Mouse (Mus musculus): ENCODE measurements around the gene Baz2a.
"Not testable (repeated sequence)": the region's sequence is repeated elsewhere in the genome, so short reads cannot be mapped to it uniquely, and the experiment has no call there.

Baz2a gene

DNA sequence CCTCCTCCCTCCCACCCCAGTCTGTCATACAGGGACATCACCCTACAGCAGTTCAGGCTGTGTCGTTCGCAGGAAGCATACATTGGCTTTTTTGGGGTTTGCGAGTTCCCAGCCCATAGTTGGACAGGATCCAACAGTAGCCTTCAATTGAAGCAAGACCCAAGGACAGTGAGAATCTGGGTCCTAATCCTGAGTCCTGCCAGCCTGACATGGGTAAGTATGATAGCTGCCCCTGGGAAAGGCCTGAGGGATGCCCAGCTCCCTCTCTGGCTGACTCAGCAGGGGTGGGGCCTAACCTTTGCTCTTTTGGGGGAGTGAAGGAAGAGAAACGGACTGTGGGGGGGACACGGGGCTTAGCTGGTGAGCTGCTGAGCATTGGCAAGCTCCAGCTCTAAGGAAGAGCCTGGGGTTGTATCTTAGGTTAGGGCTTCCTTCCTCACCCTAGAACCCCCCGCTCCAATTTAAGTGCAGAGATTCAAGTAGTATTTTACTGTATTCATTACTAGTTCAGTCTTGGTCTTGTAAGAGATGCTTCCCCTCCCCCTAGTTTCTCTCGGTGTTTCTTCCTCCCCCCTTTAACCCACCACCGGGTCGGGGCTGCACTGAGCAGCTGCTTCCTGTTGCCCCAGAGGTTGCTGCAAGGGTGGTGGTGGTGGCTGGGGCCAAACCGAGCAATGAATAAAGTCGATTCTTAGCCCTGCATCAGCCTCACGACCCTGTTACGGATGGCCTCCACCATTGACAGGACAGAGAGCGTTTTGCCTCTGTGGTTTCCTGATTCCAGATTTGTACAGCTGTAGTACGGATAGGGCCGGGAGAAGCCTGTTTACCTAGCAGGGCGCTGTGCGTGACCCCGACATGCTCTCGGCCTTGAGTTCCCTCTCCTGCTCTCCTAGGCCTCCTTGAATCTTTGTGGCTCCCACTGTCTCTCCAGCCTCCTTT is at the start of gene Baz2a:
Gene Baz2a (plus strand): TSS at position 14 of the 942 bp plus-strand sequence.
- in situ Hi-C loops (cut with MboI, MseI), result no loop called here

DNA sequence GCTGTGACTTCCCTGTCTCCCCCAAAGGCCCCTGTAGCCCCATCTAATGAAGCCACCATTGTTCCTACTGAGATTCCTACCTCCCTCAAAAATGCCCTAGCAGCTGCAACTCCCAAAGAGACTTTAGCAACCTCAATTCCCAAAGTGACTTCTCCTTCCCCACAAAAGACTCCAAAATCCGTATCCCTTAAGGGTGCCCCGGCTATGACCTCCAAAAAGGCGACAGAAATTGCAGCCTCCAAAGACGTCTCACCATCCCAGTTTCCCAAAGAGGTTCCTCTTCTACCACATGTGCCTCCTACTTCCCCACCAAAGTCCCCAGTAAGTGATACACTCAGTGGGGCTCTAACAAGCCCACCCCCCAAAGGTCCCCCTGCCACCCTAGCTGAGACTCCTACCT is 49.7 kb upstream of the Baz2a start:
- in situ Hi-C loops (cut with MboI, MseI), result no loop called here

DNA sequence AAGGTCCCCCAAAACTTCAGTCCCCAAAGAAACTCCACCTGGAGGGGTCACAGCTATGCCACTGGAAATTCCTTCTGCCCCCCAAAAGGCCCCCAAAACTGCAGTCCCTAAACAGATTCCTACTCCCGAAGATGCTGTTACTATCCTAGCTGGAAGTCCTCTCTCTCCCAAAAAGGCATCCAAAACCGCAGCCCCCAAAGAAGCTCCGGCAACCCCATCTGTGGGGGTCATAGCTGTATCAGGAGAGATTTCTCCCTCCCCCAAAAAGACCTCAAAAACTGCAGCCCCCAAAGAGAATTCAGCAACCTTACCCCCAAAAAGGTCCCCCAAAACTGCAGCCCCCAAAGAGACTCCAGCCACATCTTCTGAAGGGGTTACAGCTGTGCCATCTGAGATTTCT is 48.9 kb upstream of the Baz2a start:
- in situ Hi-C loops (cut with MboI, MseI), result no loop called here

DNA sequence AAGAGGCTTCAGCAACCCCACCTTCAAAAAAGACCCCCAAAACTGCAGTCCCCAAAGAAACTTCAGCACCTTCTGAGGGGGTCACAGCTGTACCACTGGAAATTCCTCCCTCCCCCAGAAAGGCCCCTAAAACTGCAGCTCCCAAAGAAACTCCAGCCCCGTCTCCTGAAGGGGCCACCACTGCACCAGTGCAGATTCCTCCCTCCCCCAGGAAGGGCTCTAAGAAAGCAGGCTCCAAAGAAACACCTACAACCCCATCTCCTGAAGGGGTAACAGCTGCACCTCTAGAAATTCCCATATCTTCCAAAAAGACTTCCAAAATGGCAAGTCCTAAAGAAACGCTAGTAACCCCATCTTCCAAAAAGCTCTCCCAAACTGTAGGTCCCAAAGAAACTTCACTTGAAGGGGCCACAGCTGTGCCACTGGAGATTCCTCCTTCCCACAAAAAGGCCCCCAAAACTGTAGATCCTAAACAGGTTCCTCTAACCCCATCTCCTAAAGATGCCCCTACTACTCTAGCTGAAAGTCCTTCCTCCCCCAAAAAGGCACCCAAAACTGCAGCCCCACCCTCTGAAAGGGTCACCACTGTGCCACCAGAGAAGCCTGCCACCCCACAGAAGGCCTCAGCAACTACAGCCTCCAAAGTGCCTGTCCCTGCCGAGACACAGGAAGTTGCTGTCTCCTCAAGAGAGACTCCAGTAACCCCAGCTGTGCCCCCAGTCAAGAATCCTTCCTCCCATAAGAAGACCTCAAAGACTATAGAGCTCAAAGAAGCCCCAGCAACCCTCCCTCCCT is 48.1 kb upstream of the Baz2a start:
- in situ Hi-C loops (cut with MboI, MseI), result no loop called here

DNA sequence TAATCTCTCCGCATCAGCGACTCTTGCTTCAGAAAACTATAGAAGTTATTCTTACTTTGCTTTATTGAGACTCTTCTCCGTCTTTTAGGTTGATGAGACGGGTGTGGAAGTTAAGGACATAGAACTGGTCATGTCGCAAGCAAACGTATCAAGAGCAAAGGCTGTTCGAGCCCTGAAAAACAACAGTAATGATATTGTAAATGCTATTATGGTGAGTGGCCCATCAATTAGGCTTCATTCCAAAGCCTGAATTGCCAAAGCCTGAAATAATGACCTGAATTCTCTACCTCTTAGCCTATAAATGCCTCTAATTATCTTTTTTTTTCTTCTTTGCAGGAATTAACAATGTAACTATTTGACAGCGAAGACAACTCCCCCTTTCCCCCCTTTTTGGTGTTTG is 43.2 kb upstream of the Baz2a start:
- in situ Hi-C loops (cut with MboI, MseI), result no loop called here

DNA sequence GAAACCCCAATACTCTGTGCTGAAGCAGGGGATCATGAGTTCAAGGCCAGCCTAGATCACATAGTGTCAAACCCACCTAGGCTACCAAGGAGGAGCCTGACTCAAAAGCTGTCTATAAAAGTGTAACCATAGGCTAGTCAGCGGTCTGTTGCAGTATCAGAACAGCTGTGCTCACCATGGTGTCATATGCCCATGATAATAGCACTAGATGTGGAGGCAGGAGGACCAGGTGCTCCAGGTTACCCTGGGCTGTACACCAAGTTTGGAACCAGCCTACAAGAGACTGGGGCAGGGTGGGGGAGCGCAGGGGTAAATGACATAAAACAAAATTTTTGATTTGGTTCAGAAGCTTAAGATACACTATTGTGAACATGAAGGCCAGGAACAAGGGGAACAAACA is 41.6 kb upstream of the Baz2a start:
- in situ Hi-C loops (cut with MboI, MseI), result no loop called here

DNA sequence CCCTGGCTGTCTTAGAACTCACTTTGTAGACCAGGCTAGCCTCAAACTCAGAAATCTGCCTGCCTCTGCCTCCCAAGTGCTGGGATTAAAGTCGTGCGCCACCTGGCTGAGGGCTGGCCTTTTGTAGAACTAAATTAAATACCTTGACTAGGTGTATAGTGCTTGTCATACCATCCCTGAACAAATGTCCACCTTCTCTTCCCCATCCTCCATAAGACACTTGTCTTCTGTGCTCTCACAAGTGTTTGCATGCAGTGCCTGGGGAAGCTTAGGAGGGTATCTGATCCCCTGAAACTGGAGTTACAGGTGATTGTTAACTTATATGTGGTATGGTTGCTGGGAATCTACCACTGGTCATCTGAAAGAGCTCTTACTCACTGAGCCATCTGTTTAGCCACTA is 41.0 kb upstream of the Baz2a start:
- in situ Hi-C loops (cut with MboI, MseI), result no loop called here

DNA sequence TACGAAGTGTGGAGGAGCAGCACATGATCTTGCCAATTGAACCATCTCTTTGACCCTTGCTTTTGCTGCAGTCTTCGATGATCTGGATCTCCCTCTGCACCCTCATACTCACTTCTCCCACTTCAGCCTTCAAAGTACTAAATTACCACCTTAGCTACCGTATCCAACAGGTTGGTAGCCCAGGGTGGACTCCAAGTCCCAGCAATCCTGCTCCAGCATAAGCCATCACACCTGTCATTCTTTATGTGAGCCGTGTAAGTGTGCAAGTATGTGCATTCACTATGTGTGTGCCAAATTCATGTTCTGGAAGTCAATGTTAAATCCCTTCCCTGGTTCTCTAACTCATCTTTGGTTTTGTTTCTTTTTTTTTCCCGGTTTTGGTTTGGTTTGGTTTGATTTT is 39.8 kb upstream of the Baz2a start:
- in situ Hi-C loops (cut with MboI, MseI), result no loop called here

DNA sequence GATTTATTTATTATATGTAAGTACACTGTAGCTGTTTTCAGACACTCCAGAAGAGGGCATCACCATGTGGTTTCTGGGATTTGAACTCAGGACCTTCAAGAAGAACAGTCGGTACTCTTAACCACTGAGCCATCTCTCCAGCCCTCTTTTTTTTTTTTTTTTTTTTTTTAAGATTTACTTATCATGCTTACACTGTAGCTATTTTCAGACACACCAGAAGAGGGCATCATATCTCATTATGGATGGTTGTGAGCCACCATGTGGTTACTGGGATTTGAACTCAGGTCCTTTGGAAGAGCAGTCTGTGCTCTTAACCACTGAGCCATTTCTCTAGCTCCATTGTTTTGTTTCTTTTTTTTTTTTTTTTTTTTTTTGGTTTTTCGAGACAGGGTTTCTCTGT is 39.2 kb upstream of the Baz2a start:
- in situ Hi-C loops (cut with MboI, MseI), result not testable (repeated sequence)

DNA sequence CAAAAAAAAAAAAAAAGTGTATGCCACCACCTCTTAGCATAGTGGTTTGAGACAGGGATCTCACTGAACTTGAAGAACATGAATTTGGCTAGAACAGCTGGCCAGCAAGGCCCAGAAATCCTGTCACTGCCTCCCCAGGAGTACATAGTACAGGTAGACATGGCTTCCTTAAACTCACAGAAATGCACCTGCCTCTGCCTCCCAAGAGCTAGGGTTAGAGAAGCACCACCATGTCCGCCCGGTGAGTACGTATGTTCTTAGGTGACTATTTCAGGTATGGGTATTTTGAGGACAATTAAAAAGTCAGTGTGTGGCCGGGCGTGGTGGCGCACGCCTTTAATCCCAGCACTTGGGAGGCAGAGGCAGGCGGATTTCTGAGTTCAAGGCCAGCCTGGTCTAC is 38.4 kb upstream of the Baz2a start:
- in situ Hi-C loops (cut with MboI, MseI), result no loop called here

DNA sequence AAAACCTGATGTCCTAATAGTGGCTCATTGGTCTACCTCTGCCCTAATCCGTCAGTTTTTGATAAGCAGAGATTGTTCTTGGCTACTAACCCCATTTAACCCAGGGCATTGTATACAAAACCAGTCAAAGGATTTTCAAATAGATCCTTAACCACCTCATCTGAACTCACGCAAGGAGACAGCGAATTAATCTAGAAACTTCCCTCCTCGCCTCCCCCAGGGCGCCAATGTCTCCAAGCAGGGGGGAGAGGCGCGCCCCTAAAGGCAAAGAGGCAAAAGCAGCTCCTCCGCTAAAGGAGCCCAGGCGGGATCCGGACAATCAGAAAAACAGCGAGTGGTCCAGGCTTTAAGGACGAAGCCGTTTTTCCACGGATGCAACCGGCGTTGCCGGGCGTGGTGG is 33.2 kb upstream of the Baz2a start:
- in situ Hi-C loops (cut with MboI, MseI), result loop anchor here (5.0 kb wide), 1 partner anchor 981 kb away; the partner anchor contains the start of gene Agap2

DNA sequence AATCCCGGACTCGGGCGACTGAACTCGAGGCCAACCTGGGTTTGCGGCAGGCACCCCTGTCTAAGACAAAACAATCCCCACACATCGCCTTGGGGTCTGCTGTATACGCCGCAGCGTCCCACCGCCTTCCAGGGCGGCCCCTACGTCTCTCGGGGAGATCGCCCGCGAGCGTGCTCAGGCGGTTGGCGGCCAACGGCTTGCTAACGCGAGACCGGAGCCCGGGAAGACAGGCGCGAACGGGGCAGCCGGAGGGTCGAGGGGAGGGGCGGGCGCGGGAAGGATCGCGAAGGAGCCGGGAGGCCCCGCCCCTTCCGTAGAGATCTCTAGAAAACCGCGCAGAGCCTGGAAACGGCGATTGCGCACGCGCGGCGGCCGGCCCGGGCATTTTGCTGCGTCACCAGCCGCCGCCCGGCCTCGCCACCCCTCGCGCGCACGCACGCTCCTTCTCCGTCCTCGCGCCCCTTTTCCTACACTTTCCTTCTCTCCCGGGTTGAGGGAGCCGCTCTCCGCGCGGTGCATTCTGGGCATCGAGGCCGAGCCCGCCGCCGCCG is 32.7 kb upstream of the Baz2a start, which contains the start of gene Ptges3:
Gene Ptges3 (plus strand): TSS at position 354 of the 551 bp plus-strand sequence.
- in situ Hi-C loops (cut with MboI, MseI), result loop anchor here (5.0 kb wide), 1 partner anchor 981 kb away; the partner anchor contains the start of gene Agap2

DNA sequence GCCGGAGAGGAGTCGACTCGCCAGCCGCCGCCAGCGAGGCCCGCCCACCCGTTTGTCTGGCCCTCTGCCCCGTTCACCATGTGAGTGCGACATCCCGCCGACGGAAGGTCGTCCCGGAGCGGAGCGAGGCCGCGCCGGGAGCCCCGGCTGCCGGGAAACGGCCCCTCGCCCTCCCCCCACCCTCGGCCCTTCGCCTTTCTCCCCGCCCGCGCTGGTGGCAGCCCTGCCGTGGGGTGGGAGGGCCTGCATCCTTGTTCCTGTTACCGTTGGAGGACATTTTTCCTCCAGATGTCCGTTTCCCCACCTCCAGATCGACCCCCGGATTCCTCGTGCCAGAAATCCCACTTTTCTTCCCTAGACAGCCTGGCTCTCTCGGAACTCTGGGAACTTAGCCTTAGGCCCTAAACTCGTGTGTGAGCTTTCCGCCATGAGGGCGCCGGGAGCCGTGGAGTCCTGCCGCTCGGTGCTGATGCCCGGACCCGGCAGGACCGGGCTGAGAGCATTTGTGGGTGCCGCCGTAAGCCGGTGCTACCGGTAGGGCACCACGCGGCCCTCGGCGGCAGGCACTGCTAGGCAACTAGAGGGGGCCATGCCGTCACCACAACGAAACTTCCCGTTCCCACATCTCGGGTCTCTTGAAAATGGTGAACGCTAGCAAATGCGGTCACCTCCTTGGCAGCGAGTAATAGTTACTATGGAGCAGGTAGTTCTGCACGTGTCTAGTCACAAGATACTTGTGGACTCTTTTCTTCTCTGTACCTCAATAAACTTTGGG is 32.0 kb upstream of the Baz2a start:
- in situ Hi-C loops (cut with MboI, MseI), result loop anchor here (5.0 kb wide), 1 partner anchor 982 kb away; the partner anchor contains the start of gene Agap2

DNA sequence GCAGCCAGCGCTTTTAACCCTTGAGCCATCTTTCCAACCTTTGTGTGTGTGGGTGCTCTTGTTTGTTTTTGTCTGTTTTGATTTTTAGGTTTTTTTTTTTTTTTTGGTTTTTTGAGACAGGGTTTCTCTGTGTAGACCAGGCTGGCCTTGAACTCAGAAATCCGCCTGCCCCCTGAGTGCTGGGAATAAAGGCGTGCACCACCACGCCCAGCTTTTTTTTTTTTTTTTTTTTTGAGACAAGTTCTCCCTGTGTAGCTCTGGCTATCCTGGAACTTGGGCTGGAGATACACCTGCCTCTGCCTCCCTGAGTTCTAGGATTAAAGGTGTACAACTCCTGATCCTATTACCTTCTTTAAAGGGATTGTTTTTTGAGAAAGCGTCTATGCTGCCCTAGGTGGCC is 30.3 kb upstream of the Baz2a start:
- in situ Hi-C loops (cut with MboI, MseI), result no loop called here

DNA sequence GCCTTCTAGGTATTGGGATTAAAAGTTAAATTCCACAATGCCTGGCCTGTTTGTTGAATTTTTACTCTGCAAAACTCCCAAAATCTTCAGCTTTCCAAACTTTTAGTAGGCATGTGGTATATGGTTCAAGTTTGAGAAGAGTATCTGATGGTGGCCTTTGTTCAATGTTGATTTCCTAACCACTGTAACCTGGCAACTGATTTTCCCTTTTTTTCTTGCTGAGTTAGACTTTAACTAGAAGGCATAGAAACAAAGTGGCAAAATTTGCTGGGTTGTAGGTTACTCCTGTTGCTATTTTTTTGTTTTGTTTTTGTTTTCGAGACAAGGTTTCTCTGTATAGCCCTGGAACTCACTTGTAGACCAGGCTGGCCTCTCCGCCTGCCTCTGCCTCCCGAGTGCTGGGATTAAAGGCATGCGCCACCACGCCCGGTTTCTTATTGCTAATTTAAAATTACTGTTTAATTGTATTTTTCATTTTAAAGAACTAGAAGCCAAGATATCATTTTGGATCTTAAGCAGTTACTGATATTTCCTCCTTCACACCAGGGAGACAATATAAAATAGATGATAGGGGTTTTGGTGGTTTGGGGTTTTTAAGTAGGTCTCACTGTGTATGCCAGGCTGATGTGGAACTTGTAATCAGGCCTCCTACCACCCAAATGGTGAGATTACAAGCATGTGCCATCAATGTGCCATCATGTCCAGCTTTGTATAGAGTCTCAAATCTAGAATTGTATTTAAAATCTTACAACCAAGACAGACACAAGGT is 29.0 kb upstream of the Baz2a start:
- in situ Hi-C loops (cut with MboI, MseI), result no loop called here

DNA sequence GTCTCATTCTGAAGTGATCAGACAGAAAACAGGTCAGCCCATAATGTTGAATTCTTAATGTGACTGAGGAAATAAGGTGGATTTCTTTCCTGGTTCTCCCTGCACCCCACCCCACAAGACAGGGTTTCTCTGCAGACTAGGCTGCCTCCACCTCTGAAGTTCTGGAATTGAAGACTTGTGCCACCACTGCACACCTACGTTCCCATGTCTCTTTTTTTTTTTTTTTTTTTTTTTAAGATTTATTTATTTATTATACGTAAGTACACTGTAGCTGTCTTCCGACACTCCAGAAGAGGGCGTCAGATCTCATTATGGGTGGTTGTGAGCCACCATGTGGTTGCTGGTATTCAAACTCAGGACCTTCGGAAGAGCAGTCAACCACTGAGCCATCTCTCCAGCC is 25.3 kb upstream of the Baz2a start:
- in situ Hi-C loops (cut with MboI, MseI), result no loop called here

DNA sequence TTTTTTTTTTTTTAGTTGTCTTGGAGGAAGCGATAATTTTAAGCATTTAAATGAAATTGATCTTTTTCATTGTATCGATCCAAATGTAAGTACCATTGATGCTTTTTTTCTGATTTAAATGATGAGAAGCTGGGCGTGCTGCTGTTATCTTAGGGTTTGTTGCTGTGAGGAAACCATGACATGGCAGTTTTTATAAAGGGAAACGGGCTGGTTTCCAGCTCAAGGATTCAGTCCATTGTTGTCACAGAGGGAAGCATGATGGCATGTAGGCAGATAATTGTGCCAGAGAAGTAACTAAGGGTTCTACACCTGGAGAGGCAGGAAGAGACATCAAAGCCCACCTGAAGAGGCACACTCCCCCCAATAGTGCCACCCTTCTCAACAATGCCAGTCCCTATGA is 22.2 kb upstream of the Baz2a start:
- in situ Hi-C loops (cut with MboI, MseI), result no loop called here

DNA sequence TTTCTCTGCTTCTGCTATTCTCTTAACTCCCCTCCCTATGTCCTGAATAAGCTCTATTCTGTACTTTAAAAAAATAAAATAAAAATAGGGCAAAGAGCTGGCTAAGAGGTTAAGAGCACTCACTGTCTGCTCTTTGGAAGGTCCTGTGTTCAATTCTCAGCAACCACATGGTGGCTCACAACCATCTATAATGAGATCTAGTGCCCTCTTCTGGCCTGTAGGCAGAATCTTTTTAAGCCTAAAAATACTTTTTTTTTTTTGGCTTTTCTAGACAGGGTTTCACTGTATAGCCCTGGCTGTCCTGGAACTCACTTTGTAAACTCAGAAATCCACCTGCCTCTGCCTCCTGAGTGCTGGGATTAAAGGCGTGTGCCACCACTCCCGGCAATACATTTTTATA is 20.9 kb upstream of the Baz2a start:
- in situ Hi-C loops (cut with MboI, MseI), result not testable (repeated sequence)

DNA sequence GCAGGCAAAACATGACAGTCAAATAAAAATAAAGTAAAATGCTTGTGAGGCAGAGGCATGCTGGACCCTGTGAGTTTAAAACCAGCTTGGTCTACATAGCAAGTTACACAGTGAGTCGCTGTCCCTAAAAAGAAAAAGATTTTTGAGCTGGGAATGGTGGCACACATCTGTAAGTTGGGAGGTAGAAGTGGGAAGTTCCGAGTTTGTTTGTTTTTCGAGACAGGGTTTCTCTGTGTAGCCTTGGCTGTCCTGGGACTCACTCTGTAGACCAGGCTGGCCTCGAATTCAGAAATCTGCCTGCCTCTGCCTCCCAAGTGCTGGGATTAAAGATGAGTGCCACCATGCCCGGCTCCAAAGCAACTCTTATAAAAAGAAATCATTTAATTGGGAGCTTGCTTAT is 13.1 kb upstream of the Baz2a start:
- in situ Hi-C loops (cut with MboI, MseI), result not testable (repeated sequence)

DNA sequence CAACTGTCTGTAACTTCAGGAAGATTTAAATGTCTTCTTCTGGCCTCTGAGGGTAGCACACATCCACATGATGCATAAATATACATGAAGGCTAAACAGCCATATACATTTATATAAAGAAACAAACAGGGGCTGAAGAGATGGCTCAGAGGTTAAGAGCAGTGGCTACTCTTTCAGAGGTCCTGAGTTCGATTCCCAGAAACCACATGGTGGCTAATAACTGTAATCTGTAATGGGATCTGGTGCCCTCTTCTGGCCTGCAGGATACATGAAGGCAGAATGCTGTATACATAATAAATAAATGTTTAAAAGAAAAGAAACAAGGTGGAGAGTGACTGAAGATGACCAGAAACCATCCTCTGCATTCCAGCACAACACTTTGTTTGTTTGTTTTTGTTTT is 10.9 kb upstream of the Baz2a start:
- in situ Hi-C loops (cut with MboI, MseI), result no loop called here

All from regulatory T cell (primary cell).